Mouse (Mus musculus): Measurements from ENCODE around the gene Klk1b21. TPM values are rescaled to one million over a fixed set of nuclear protein-coding genes. Genes with fewer than 3 reads are reported as not detected.
"Not testable (repeated sequence)": the region's sequence is repeated elsewhere in the genome, so short reads cannot be mapped to it uniquely, and the experiment has no call there.

Klk1b21 gene
- not detected in 2 replicates for total RNA-seq (2014; fragmentation: Nextera tagmentation)
- total RNA-seq (2017): not detected in 2 replicates

DNA sequence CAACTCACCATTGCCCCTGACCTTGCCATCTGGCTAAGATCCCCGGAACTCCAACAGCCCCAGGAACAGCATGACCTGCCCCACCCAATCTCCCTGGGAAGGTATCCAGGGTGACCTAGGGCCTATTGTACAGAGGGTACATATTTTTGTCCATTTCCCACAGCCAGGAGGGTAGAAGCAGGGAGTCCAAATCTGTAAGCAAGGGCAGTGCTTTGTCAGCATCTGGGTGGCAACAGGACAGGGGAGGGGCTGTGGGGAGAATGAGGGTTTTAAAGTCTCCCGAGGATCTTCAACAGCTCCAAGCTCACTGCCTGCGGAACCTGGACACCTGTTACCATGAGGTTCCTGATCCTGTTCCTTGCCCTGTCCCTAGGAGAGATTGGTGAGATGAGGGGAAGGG lies at the start of gene Klk1b21:
Gene Klk1b21, plus strand, starts transcription at position 301 of the 400 bp plus-strand sequence.
- not testable (repeated sequence) for ATAC-seq (replicated peaks; ENCODE audit: poor library complexity, severe bottlenecking)

GRCm38 (mm10) chr7:44072117-44072516 lies 30.0 kb upstream of the Klk1b21 start:
- ATAC-seq (replicated peaks; ENCODE audit: poor library complexity, severe bottlenecking): peak; percentile 79

- no peak for ATAC-seq (replicated peaks; ENCODE audit: poor library complexity, severe bottlenecking)
Observed at GRCm38 (mm10) chr7:44077703-44078102, 24.4 kb upstream of the Klk1b21 start.

- no peak for ATAC-seq (replicated peaks; ENCODE audit: poor library complexity, severe bottlenecking)
Observed at GRCm38 (mm10) chr7:44096111-44096510, 6.0 kb upstream of the Klk1b21 start.

DNA sequence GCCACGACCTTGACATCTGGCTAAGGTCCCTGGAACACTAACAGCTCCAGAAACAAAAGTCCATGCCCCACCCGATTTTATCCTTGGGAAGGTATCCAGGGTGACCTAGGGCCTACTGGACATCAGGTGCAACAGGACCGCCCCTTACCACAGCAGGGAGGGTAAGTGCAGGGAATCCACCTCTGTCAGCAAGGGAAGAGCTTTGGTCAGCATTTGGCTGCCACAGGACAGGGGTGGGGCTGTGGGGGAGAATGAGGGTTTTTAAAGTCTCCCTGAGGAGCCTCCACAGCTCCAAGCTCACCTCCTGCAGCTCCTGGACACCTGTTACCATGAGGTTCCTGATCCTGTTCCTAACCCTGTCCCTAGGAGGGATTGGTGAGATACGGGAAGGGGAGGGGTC lies 10.2 kb downstream of the Klk1b21 start, which contains the start of gene Klk1b22:
Gene Klk1b22, plus strand, starts transcription at position 301 of the 400 bp plus-strand sequence.
- ATAC-seq (replicated peaks; ENCODE audit: poor library complexity, severe bottlenecking): no peak

DNA sequence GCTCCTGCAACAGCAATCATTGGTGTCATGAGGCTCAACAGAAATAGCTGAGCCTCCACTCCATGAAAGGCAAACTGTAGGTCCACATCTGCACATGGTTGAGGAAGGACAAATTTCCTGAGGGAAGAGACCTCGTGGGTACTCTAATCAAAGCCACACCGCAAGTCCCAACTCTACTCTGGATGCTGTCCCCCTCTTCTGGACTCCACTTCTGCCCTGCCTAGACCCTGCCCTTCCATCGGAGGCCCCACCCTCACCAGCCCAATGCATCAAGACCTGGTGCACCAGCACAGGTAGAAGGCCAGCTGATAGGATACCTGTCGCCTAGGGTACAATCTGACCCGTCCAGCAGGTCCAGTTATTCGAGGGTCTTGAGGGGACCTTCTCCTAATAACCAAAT lies 21.3 kb downstream of the Klk1b21 start:
- no peak for ATAC-seq (replicated peaks; ENCODE audit: poor library complexity, severe bottlenecking)

GRCm38 (mm10) chr7:44136467-44136866 lies 34.3 kb downstream of the Klk1b21 start, which contains the start of gene Klk1b16:
Gene Klk1b16 (plus strand): TSS chr7:44136767.
- no peak for ATAC-seq (replicated peaks; ENCODE audit: poor library complexity, severe bottlenecking)

Other genes starting within 250 kb of the Klk1b21 start
- not detected in 2 replicates for gene Klk4, start 221.2 kb upstream of the Klk1b21 start, total RNA-seq (2014; fragmentation: Nextera tagmentation)
- not detected in 2 replicates for gene Klk4, start 221.2 kb upstream of the Klk1b21 start, total RNA-seq (2017)
- not detected in 2 replicates for gene Klk15, start 168.6 kb upstream of the Klk1b21 start, total RNA-seq (2014; fragmentation: Nextera tagmentation)
- not detected in 2 replicates for gene Klk15, start 168.6 kb upstream of the Klk1b21 start, total RNA-seq (2017)
- gene Klk1b8, start 151.7 kb upstream of the Klk1b21 start, total RNA-seq (2014; fragmentation: Nextera tagmentation): not detected in 2 replicates
- not detected in 2 replicates for gene Klk1b8, start 151.7 kb upstream of the Klk1b21 start, total RNA-seq (2017)
- not detected in 2 replicates for gene Klk1b1, start 135.6 kb upstream of the Klk1b21 start, total RNA-seq (2014; fragmentation: Nextera tagmentation)
- gene Klk1b1, start 135.6 kb upstream of the Klk1b21 start, total RNA-seq (2017): not detected in 2 replicates
- gene Klk1b9, start 126.3 kb upstream of the Klk1b21 start, total RNA-seq (2014; fragmentation: Nextera tagmentation): not detected in 2 replicates
- gene Klk1b9, start 126.3 kb upstream of the Klk1b21 start, total RNA-seq (2017): not detected in 2 replicates
- gene Klk1b11, start 106.5 kb upstream of the Klk1b21 start, total RNA-seq (2014; fragmentation: Nextera tagmentation): not detected in 2 replicates
- not detected in 2 replicates for gene Klk1b11, start 106.5 kb upstream of the Klk1b21 start, total RNA-seq (2017)
- not detected in 2 replicates for gene Klk1b26, start 90.2 kb upstream of the Klk1b21 start, total RNA-seq (2014; fragmentation: Nextera tagmentation)
- gene Klk1b26, start 90.2 kb upstream of the Klk1b21 start, total RNA-seq (2017): not detected in 2 replicates
- not detected in 2 replicates for gene Klk1b27, start 50.0 kb upstream of the Klk1b21 start, total RNA-seq (2014; fragmentation: Nextera tagmentation)
- gene Klk1b27, start 50.0 kb upstream of the Klk1b21 start, total RNA-seq (2017): not detected in 2 replicates
- gene Klk1b22, start 10.3 kb downstream of the Klk1b21 start, total RNA-seq (2014; fragmentation: Nextera tagmentation): not detected in 2 replicates
- gene Klk1b22, start 10.3 kb downstream of the Klk1b21 start, total RNA-seq (2017): not detected in 2 replicates
- gene Klk1b16, start 34.4 kb downstream of the Klk1b21 start, total RNA-seq (2014; fragmentation: Nextera tagmentation): not detected in 2 replicates
- not detected in 2 replicates for gene Klk1b16, start 34.4 kb downstream of the Klk1b21 start, total RNA-seq (2017)
- gene Klk1b24, start 85.9 kb downstream of the Klk1b21 start, total RNA-seq (2014; fragmentation: Nextera tagmentation): not detected in 2 replicates
- gene Klk1b24, start 85.9 kb downstream of the Klk1b21 start, total RNA-seq (2017): not detected in 2 replicates
- not detected in 2 replicates for gene Klk1b3, start 95.9 kb downstream of the Klk1b21 start, total RNA-seq (2014; fragmentation: Nextera tagmentation)
- gene Klk1b3, start 95.9 kb downstream of the Klk1b21 start, total RNA-seq (2017): not detected in 2 replicates
- gene Klk1b4, start 105.1 kb downstream of the Klk1b21 start, total RNA-seq (2014; fragmentation: Nextera tagmentation): not detected in 2 replicates
- not detected in 2 replicates for gene Klk1b4, start 105.1 kb downstream of the Klk1b21 start, total RNA-seq (2017)
- not detected in 2 replicates for gene Klk1b5, start 113.6 kb downstream of the Klk1b21 start, total RNA-seq (2014; fragmentation: Nextera tagmentation)
- not detected in 2 replicates for gene Klk1b5, start 113.6 kb downstream of the Klk1b21 start, total RNA-seq (2017)
- not detected in 2 replicates for gene Klk1, start 123.0 kb downstream of the Klk1b21 start, total RNA-seq (2014; fragmentation: Nextera tagmentation)
- not detected in 2 replicates for gene Klk1, start 123.0 kb downstream of the Klk1b21 start, total RNA-seq (2017)
- not detected in 2 replicates for gene Gm36864, start 133.8 kb downstream of the Klk1b21 start, total RNA-seq (2014; fragmentation: Nextera tagmentation)
- not detected in 2 replicates for gene Gm36864, start 133.8 kb downstream of the Klk1b21 start, total RNA-seq (2017)
- 1.2 TPM in 1 of 2 replicates, not detected in the other for gene 1700028J19Rik, start 144.4 kb downstream of the Klk1b21 start, total RNA-seq (2014; fragmentation: Nextera tagmentation)
- gene 1700028J19Rik, start 144.4 kb downstream of the Klk1b21 start, total RNA-seq (2017): 0.67 TPM in 1 of 2 replicates, not detected in the other
- gene 2410002F23Rik, start 144.4 kb downstream of the Klk1b21 start, total RNA-seq (2014; fragmentation: Nextera tagmentation): 95.5 and 132 TPM in 2 replicates
- gene 2410002F23Rik, start 144.4 kb downstream of the Klk1b21 start, total RNA-seq (2017): 63.5 and 86.2 TPM in 2 replicates
- not detected in 2 replicates for gene Acp4, start 155.1 kb downstream of the Klk1b21 start, total RNA-seq (2014; fragmentation: Nextera tagmentation)
- gene Acp4, start 155.1 kb downstream of the Klk1b21 start, total RNA-seq (2017): 0.26 TPM in 1 of 2 replicates, not detected in the other
- gene Gm15517, start 159.1 kb downstream of the Klk1b21 start, total RNA-seq (2014; fragmentation: Nextera tagmentation): not detected in 2 replicates
- gene Gm15517, start 159.1 kb downstream of the Klk1b21 start, total RNA-seq (2017): not detected in 2 replicates
- gene Clec11a, start 204.6 kb downstream of the Klk1b21 start, total RNA-seq (2014; fragmentation: Nextera tagmentation): 2.5 and 3.7 TPM in 2 replicates
- 4.4 and 4.8 TPM in 2 replicates for gene Clec11a, start 204.6 kb downstream of the Klk1b21 start, total RNA-seq (2017)
- not detected in 2 replicates for gene Shank1, start 207.9 kb downstream of the Klk1b21 start, total RNA-seq (2014; fragmentation: Nextera tagmentation)
- not detected in 2 replicates for gene Shank1, start 207.9 kb downstream of the Klk1b21 start, total RNA-seq (2017)